9 mouse cellular contexts compared by ENCODE assay signal in the genomic region with DNA sequence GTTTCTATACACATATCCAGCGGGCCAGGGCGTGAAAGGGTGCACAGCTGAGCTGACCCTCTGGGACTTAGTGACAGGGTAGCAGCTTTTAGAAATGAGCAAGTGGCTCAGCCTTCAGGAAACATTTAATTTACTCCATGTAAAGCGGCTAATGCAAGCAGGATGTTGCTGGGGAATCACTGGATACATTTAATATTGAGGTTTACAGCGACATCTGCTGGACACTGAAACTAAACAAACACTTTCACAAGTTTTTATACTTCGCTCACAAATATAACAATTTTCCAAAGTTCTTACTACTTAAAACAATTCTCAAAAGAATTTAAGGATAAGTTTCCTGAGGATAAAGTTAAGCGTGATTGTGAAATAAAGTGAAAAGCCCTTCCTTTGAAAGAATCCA.
DNase-seq lines count a peak whose midpoint lies in the region; ATAC-seq and TF ChIP-seq lines count a peak whose summit lies in the region.
"Had no signal": no experiment of that assay in that cellular context is flagged by ENCODE, and none has a peak within 500 bp of the region (broad histone marks: within the 10 kb centered on the region; RNA-seq: fewer than 3 reads in every experiment).

No protein-coding gene starts in this region.

- no peak overlapping the region for H3K4me3 ChIP-seq in forebrain, embryonic 15.5 days
- no peak overlapping the region for H3K4me3 ChIP-seq in forebrain, embryonic 16.5 days (replicated peaks; ENCODE audit: low read length)
- no peak overlapping the region for H3K4me3 ChIP-seq in lung, postnatal 0 days (ENCODE audit: low read depth, low read length)
- no peak overlapping the region for H3K4me3 ChIP-seq in limb, embryonic 14.5 days (replicated peaks; ENCODE audit: low read length)
- H3K4me3 ChIP-seq: liver, embryonic 13.5 days had no signal

- 0 out of 2 replicates have a peak, but pooled peaks have one; percentile 33 for ATAC-seq in forebrain, embryonic 15.5 days (replicated peaks)
- ATAC-seq in forebrain, embryonic 16.5 days = no peak
- ATAC-seq in lung, postnatal 0 days = 0 out of 2 replicates have a peak, but pooled peaks have one; percentile 6
- 0 out of 2 replicates have a peak, but pooled peaks have one; percentile 21 for ATAC-seq in limb, embryonic 14.5 days (ENCODE audit: low FRiP score, low read depth)

- DNase-seq in lung, postnatal 0 days (ENCODE audit: low spot score) = peak; percentile 54
- DNase-seq in lung, postnatal 14 days = no peak
- DNase-seq in R1 (ENCODE audit: low read depth, low spot score) = peak; percentile 59
- DNase-seq in limb, embryonic 14.5 days (ENCODE audit: low spot score) = peak; percentile 75
- DNase-seq in left cerebral cortex, postnatal 25 days (ENCODE audit: low spot score in 2 of 2) = no peak
- no peak for DNase-seq in urinary bladder, postnatal 36 days (ENCODE audit: low spot score in 2 of 2)
- DNase-seq: liver, embryonic 13.5 days had no signal

- H3K27me3 ChIP-seq in forebrain, embryonic 15.5 days = no peaks in the 10 kb centered on the region
- H3K27me3 ChIP-seq in forebrain, embryonic 16.5 days (replicated peaks; ENCODE audit: control insufficient read depth, insufficient read depth, low read length) = no peaks in the 10 kb centered on the region
- no peaks in the 10 kb centered on the region for H3K27me3 ChIP-seq in lung, postnatal 0 days (replicated peaks; ENCODE audit: insufficient read depth, low read length)
- H3K27me3 ChIP-seq in limb, embryonic 14.5 days (ENCODE audit: control insufficient read depth, insufficient read depth, low read length) = no peaks in the 10 kb centered on the region
- H3K27me3 ChIP-seq: liver, embryonic 13.5 days had no signal

- intact Hi-C loops in left cerebral cortex, postnatal 25 days (cut with DNase I) = loop anchor here (10.0 kb wide), 1 partner anchor 187 kb away; no protein-coding TSS in a partner anchor

- peaks cover 73% of the 10 kb centered on the region for H3K36me3 ChIP-seq in forebrain, embryonic 15.5 days
- H3K36me3 ChIP-seq in forebrain, embryonic 16.5 days (ENCODE audit: control insufficient read depth, insufficient read depth) = peaks cover 17% of the 10 kb centered on the region
- H3K36me3 ChIP-seq in lung, postnatal 0 days (ENCODE audit: insufficient read depth, low read length) = peaks cover 29% of the 10 kb centered on the region
- peaks cover 83% of the 10 kb centered on the region for H3K36me3 ChIP-seq in limb, embryonic 14.5 days (ENCODE audit: control insufficient read depth, insufficient read depth, low read length)

- H3K4me1 ChIP-seq in forebrain, embryonic 15.5 days = no peaks in the 10 kb centered on the region
- H3K4me1 ChIP-seq in forebrain, embryonic 16.5 days (replicated peaks; ENCODE audit: control insufficient read depth, insufficient read depth, low read length) = no peaks in the 10 kb centered on the region
- no peaks in the 10 kb centered on the region for H3K4me1 ChIP-seq in lung, postnatal 0 days (ENCODE audit: insufficient read depth, low read depth, low read length)
- no peaks in the 10 kb centered on the region for H3K4me1 ChIP-seq in limb, embryonic 14.5 days (ENCODE audit: control insufficient read depth, insufficient read depth, low read length)

- H3K9ac ChIP-seq in forebrain, embryonic 15.5 days (replicated peaks) = no peak overlapping the region
- no peak overlapping the region for H3K9ac ChIP-seq in forebrain, embryonic 16.5 days (replicated peaks; ENCODE audit: low read depth, low read length)
- H3K9ac ChIP-seq in lung, postnatal 0 days (replicated peaks; ENCODE audit: low read depth) = no peak overlapping the region
- H3K9ac ChIP-seq in limb, embryonic 14.5 days (ENCODE audit: low read depth, low read length, severe bottlenecking) = no peak overlapping the region
- H3K9ac ChIP-seq: liver, embryonic 13.5 days had no signal

- WGBS in forebrain, embryonic 15.5 days = 82% methylated on average over 6 of the region's 6 CpGs
- 84% methylated on average over 6 of the region's 6 CpGs for WGBS in forebrain, embryonic 16.5 days
- 73% methylated on average over 6 of the region's 6 CpGs for WGBS in lung, postnatal 0 days
- WGBS in limb, embryonic 14.5 days = 55% methylated on average over 6 of the region's 6 CpGs

- TF ChIP-seq CTCF in lung, postnatal 0 days (IDR thresholded peaks at IDR 0.05) = peak; percentile 44

- TF ChIP-seq EP300 in lung, postnatal 0 days (IDR thresholded peaks at IDR 0.05) = no peak

- no peak overlapping the region for H3K27ac ChIP-seq in forebrain, embryonic 15.5 days (replicated peaks)
- H3K27ac ChIP-seq in forebrain, embryonic 16.5 days (ENCODE audit: low read length) = no peak overlapping the region
- H3K27ac ChIP-seq in lung, postnatal 0 days (ENCODE audit: low read length) = no peak overlapping the region
- H3K27ac ChIP-seq in limb, embryonic 14.5 days (replicated peaks; ENCODE audit: low read depth, low read length) = no peak overlapping the region
- H3K27ac ChIP-seq: liver, embryonic 13.5 days had no signal

- H3K4me2 ChIP-seq in forebrain, embryonic 15.5 days (replicated peaks) = no peak overlapping the region
- H3K4me2 ChIP-seq in forebrain, embryonic 16.5 days (ENCODE audit: low read length) = no peak overlapping the region
- H3K4me2 ChIP-seq in lung, postnatal 0 days (replicated peaks; ENCODE audit: low read depth, low read length) = no peak overlapping the region
- H3K4me2 ChIP-seq in limb, embryonic 14.5 days (replicated peaks; ENCODE audit: low read depth, low read length, severe bottlenecking) = no peak overlapping the region
- H3K4me2 ChIP-seq: liver, embryonic 13.5 days had no signal

- H3K9me3 ChIP-seq in forebrain, embryonic 15.5 days = no peaks in the 10 kb centered on the region
- H3K9me3 ChIP-seq in forebrain, embryonic 16.5 days (ENCODE audit: control insufficient read depth, low read length) = no peaks in the 10 kb centered on the region
- no peaks in the 10 kb centered on the region for H3K9me3 ChIP-seq in lung, postnatal 0 days (ENCODE audit: low read length)
- no peaks in the 10 kb centered on the region for H3K9me3 ChIP-seq in limb, embryonic 14.5 days (ENCODE audit: control insufficient read depth, low read length)
- H3K9me3 ChIP-seq: liver, embryonic 13.5 days had no signal

- no peak for TF ChIP-seq POLR2A in limb, embryonic 14.5 days (IDR thresholded peaks at IDR 0.05; ENCODE audit: borderline replicate concordance, extremely low read depth, insufficient read depth, insufficient read length)

Comparison
In these comparisons a context has a peak if more than half of its experiments do, and no peak if none do; other contexts are left out.
1. DNase-seq: peak in lung, postnatal 0 days (single experiment), R1 (single experiment) and limb, embryonic 14.5 days (single experiment); none in lung, postnatal 14 days (single experiment), left cerebral cortex, postnatal 25 days (0 of 2) and urinary bladder, postnatal 36 days (0 of 2).